Mouse (Mus musculus) thymus, adult 18-20 months (tissue): Measurements from ENCODE around the gene Ccdc194.

Experiments used
- DNase-seq, 2 experiments: peaks; one replicate each; pipeline ENCODE4 v3.0.0; 2022; ENCODE audit warnings: mixed read lengths in 2 of 2

Gene Ccdc194

GRCm38 (mm10) chr8:71474785-71475701, 50.5 kb downstream of the Ccdc194 start:
- DNase-seq, result no peak

GRCm38 (mm10) chr8:71474344-71474743, 51.2 kb downstream of the Ccdc194 start:
- no peak for DNase-seq

GRCm38 (mm10) chr8:71472601-71473386, 52.7 kb downstream of the Ccdc194 start:
- DNase-seq, result no peak

- no peak for DNase-seq
Observed at GRCm38 (mm10) chr8:71471861-71472260, 53.6 kb downstream of the Ccdc194 start.

GRCm38 (mm10) chr8:71470913-71471255, 54.6 kb downstream of the Ccdc194 start:
- no peak for DNase-seq

GRCm38 (mm10) chr8:71470146-71470912, 55.2 kb downstream of the Ccdc194 start:
- no peak for DNase-seq
